Mouse (Mus musculus) granulocyte monocyte progenitor cell, adult 5-6 weeks (primary cell): ENCODE data around the gene Uaca. TPM values are rescaled to one million over a fixed set of nuclear protein-coding genes. Genes with fewer than 3 reads are reported as not detected.
"Not testable (repeated sequence)": the region's sequence is repeated elsewhere in the genome, so short reads cannot be mapped to it uniquely, and the experiment has no call there.

Experiments
- ATAC-seq: replicated peaks from 2 replicates; pipeline ENCODE4 v1.8.0; 2016; ENCODE audit warnings: mild to moderate bottlenecking, moderate TSS enrichment, inconsistent platforms; ENCODE audit not compliant: poor library complexity, severe bottlenecking
- total RNA-seq, 2 experiments: library from RNA; stranded (forward) in 1 of 2; stranded (reverse) in 1 of 2; fragments of 200-712, 200-1000 nt in 1 of 2; fragments of >200 nt in 1 of 2; fragmentation: Nextera tagmentation in 1 of 2; gene quantifications; 2 replicates each; pipeline ENCODE4 v1.2.3; 2014 to 2017

Uaca gene
- total RNA-seq, 2 experiments from 2014 or later, result 1.2 to 2.1 TPM

- no peak for ATAC-seq
Measured at GRCm38 (mm10) chr9:60787517-60788110, 6.7 kb upstream of the Uaca start.

- no peak for ATAC-seq
Measured at GRCm38 (mm10) chr9:60790282-60790681, 4.1 kb upstream of the Uaca start.

DNA sequence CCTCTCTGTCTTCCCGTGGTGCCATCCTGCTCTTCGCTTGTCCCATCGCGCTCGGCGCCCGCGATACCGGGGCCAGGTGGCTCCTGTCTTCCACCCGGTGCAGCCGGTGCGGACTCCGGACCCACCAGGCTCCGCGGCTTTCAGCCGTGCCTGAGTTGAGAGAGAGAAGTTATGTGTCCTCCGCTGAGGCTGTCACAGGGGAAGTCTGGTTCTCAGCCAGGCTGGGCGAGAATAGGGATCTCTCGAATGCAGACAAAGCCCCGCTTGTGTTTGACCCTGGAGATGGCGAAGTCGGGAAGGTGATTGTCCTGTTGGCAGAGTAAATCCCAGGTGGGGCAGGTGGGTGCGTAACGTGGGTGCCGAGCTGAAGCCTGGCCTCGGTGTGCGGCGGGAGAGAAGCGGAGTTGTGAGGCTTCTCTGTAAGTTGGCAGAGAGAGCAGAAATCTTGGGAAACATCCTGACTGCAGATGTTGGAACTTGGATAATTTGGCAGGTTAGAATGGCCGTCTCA lies 554 bp downstream of the Uaca start:
- peak; percentile 59 for ATAC-seq

DNA sequence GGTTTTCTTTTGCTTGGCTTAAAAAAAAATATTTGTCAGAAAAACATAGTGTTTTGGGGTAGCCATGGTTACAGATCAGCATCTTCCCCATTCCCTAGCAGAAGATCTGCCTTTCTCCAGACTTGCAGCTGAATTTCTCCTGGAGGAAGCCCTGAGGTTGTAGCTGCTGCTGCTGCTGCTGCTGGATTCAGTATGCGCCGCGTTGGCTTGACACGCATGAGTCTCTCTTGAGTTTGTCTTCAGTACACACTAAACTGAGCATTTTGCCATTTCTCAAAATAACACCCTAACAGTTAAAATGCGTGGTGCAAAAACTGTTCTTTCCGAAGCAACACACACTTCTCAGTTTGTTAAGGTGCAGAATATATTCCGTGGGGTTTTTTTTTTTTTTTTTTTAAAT lies 1.7 kb downstream of the Uaca start:
- no peak for ATAC-seq

GRCm38 (mm10) chr9:60797126-60797525 lies 2.8 kb downstream of the Uaca start:
- ATAC-seq, result no peak

- no peak for ATAC-seq
Measured at GRCm38 (mm10) chr9:60799061-60799460, 4.7 kb downstream of the Uaca start.

- ATAC-seq, result no peak
Measured at GRCm38 (mm10) chr9:60800663-60801382, 6.5 kb downstream of the Uaca start.

GRCm38 (mm10) chr9:60801746-60802145 lies 7.4 kb downstream of the Uaca start:
- ATAC-seq, result no peak

GRCm38 (mm10) chr9:60802341-60802740 lies 8.0 kb downstream of the Uaca start:
- no peak for ATAC-seq

GRCm38 (mm10) chr9:60806021-60806420 lies 11.7 kb downstream of the Uaca start:
- ATAC-seq, result no peak

DNA sequence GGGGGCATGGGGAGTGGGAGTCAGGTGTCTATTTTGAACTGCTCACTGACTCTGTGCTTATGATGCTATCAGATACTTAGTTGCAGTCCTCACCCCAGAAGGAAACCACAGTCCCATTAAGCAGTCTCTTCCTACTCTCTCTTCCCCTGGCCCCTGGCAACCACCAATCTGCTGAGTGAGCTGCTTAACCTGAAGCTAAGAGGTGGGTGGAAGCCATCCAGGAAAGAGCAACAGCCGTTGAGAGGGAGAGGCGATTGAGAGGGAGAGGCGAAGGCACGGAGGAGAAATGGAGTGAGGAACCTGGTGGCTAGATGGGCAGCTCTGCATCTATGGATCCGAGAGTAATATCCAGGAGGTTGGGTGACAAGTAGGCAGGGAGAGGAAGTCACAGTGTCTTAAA lies 13.7 kb downstream of the Uaca start:
- no peak for ATAC-seq

- peak; percentile 50; the same call in 1 of the 2 replicates for ATAC-seq
Measured at GRCm38 (mm10) chr9:60813139-60813880, 19.0 kb downstream of the Uaca start.

DNA sequence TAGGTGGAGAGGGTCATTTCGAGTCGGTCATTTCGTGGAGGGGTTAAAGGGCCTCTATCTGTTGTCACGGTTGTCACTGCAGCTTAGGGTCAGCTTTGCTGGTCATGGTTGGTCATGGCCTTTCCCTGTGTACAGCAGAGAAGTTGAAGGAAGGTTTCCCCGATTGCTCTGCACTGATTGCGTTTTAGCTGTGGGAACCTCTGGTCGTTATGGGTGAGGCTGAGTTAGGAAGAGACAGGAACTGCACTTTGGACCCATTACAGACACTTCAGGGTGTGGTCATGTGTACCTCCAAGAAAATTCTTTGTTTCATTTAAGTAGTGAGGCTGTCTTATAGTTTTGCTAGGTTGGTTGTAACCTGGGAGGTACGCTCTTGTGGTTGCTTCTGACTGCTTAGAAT lies 21.2 kb downstream of the Uaca start:
- no peak for ATAC-seq

DNA sequence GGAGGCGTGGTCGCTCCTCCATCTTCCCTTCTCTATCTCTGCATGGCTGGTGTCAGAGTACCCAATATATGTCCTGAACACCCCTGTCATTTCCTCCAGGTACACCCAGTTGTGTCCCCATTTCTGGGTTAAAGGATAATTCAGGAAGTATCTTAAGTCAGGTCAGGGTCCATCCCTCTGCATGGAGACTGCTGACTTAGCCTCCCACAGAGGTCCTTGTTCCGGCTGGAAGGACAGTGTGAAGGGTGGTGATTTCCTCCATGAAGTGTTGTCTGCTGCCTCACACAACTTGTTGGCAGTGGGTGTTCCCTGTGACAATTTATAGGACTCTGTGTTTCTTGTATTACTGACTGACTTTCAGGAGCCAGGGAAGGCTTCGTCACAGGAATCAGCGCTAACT lies 23.2 kb downstream of the Uaca start:
- ATAC-seq, result no peak

DNA sequence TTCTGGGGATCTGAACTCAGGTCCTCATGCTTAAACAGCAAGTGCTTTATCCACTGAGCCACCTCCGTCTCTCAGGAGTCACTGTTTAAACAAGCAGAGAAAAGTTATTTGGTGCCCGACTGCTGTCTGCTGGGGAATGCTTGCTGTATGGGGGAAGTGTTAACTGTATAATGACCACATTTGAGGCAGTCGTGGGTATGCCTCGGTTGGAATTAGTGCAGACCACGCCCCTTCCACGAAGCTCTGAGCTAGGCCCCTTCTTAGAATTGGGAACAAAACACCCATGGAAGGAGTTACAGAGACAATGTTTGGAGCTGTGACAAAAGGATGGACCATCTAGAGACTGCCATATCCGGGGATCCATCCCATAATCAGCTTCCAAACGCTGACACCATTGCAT lies 24.2 kb downstream of the Uaca start:
- ATAC-seq, result not testable (repeated sequence)

- no peak for ATAC-seq
Measured at GRCm38 (mm10) chr9:60819340-60819739, 25.0 kb downstream of the Uaca start.

- no peak for ATAC-seq
Measured at GRCm38 (mm10) chr9:60821501-60821900, 27.2 kb downstream of the Uaca start.

DNA sequence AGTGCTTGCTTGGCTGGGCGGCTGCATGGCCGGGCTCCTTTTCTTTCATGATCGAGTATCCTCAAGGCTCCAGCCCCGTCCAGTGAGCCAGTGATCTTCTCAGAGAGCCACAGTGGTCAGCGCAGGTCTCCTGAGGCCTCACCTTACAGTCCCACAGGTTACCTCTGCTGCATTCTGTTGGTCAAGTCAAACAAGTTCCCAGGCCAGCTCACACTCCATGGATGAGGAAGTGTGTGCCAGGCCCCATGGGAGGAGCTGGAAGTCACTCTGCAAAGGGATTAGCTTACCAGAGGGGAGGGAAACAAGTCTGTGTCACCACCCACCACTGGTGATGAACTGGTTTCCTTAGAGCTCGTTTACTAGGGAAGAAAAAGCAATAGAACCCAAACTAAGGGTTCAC lies 28.3 kb downstream of the Uaca start:
- ATAC-seq, result no peak

GRCm38 (mm10) chr9:60825506-60825905 lies 31.2 kb downstream of the Uaca start:
- no peak for ATAC-seq

DNA sequence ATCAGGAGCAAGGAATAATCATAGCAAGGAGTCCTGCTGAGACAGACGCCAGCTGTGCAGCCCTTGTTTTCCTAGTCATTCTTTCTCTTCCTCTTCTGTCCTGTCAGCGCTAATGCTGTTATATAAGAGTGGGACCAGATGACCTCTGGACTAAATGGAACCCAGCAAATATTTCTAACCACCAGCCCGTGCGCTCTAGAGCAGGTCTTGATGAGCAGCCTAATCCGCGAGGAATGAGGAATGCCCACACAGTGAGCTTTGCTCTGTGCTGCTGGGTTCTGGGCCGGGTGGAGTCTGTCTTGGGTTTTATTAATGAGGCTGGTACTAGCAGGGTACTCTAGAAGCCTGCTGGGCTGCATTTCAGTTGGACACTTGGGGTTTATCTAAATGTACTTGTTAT lies 32.4 kb downstream of the Uaca start:
- ATAC-seq, result no peak

GRCm38 (mm10) chr9:60828196-60828595 lies 33.9 kb downstream of the Uaca start:
- no peak for ATAC-seq
